Mouse (Mus musculus): Measurements from ENCODE around the gene Sass6. TPM values are rescaled to one million over a fixed set of nuclear protein-coding genes. Genes with fewer than 3 reads are reported as not detected.

The Sass6 gene
- total and polyA plus RNA-seq, 3 experiments = 10.0 to 23.1 (median 12.4) TPM

DNA sequence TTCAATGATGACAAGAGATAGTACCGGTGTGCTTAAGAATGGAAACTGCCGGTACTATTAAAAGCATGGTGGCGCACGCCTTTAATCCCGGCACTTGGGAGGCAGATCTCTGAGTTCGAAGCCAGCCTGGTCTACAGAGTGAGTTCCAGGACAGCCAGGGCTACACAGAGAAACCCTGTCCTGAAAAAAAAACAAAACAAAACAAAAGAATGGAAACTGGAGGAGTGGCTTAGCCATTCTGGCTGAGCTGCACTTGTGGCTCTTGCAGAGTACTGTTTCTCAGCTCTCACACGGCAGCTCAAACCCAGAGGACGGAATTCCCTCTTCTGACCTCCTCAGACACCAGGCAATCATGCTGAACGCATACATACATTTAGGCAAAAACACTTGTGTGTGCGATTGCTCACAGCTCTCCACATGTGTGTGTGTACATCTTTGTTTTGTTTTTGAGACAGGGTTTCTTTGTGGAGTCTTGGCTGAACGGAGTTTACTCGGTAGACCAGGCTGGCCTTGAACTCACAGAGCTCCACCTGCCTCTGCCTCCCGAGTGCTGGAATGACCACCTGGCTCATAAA is 65.2 kb downstream of the Sass6 start:
- Histone ChIP-seq H3K9me3 (replicated peaks; ENCODE audit: low read length) (no peaks in the 10 kb centered on the region), H3K36me3 (replicated peaks in 1 of 2; ENCODE audit: control insufficient read depth in 1 of 2, insufficient read depth in 1 of 2, low read length in 1 of 2) (peaks cover 0 to 3% of the 10 kb centered on the region in 2 experiments), H3K27ac (ENCODE audit: insufficient read depth, low read depth) (peak overlapping the region; percentile 28; the same call in 1 of the 2 replicates), H3K27me3 (replicated peaks) (no peaks in the 10 kb centered on the region), H3K9ac (ENCODE audit: insufficient read depth, low read depth) (peak overlapping the region; percentile 92), H3K4me3 (replicated peaks in 1 of 3; ENCODE audit: low read depth in 2 of 3, low read length in 2 of 3, poor library complexity in 1 of 3) (peak overlapping the region; percentile 30 to 76 (median 54)), H3K79me2 (replicated peaks; ENCODE audit: control insufficient read depth, extremely low read depth, insufficient read depth, poor library complexity, severe bottlenecking) (peaks cover 67% of the 10 kb centered on the region), H3K4me1 (ENCODE audit: control insufficient read depth in 1 of 2, insufficient read depth in 2 of 2) (peaks cover 8 to 67% of the 10 kb centered on the region in 2 experiments; a peak in 3 of 4 replicates), H3K4me2 (ENCODE audit: insufficient read depth, low read depth, poor library complexity, severe bottlenecking) (peak overlapping the region; percentile 98)
- TF ChIP-seq TBP (conservative IDR thresholded peaks at IDR 0.05; ENCODE audit: low read depth, low read length) (no peak), MYC (IDR thresholded peaks at IDR 0.05; ENCODE audit: low read depth, low read length) (0 out of 2 replicates have a peak, but pooled peaks have one; percentile 6)
- no peak for DNase-seq (ENCODE audit: extremely low read depth)
- dilution Hi-C loops (cut with MboI; ENCODE audit: extremely low pct_ligation_motif_present, extremely low pct_unique_long_range_greater_than_20kb, low sequenced_read_pairs) (no loop called here), in situ Hi-C loops (cut with MboI; ENCODE audit: low pct_ligation_motif_present, low pct_unique_long_range_greater_than_20kb, low sequenced_read_pairs) (no loop called here)

- in situ Hi-C loops (cut with MboI; ENCODE audit: low pct_ligation_motif_present, low pct_unique_long_range_greater_than_20kb, low sequenced_read_pairs) (no loop called here), dilution Hi-C loops (cut with MboI; ENCODE audit: extremely low pct_ligation_motif_present, extremely low pct_unique_long_range_greater_than_20kb, low sequenced_read_pairs) (no loop called here)
- Histone ChIP-seq H3K4me1 (ENCODE audit: control insufficient read depth in 1 of 2, insufficient read depth in 2 of 2) (peaks cover 4 to 53% of the 10 kb centered on the region in 2 experiments; a peak in 3 of 4 replicates), H3K9ac (ENCODE audit: insufficient read depth, low read depth) (peak overlapping the region; percentile 92), H3K27me3 (replicated peaks) (no peaks in the 10 kb centered on the region), H3K27ac (ENCODE audit: insufficient read depth, low read depth) (peak overlapping the region; percentile 60), H3K4me2 (ENCODE audit: insufficient read depth, low read depth, poor library complexity, severe bottlenecking) (peak overlapping the region; percentile 86), H3K36me3 (replicated peaks in 1 of 2; ENCODE audit: control insufficient read depth in 1 of 2, insufficient read depth in 1 of 2, low read length in 1 of 2) (peaks cover 0 to 2% of the 10 kb centered on the region in 2 experiments), H3K9me3 (replicated peaks; ENCODE audit: low read length) (no peaks in the 10 kb centered on the region), H3K4me3 (replicated peaks in 1 of 3; ENCODE audit: low read depth in 2 of 3, low read length in 2 of 3, poor library complexity in 1 of 3) (peak overlapping the region; percentile 76 to 97 (median 95)), H3K79me2 (replicated peaks; ENCODE audit: control insufficient read depth, extremely low read depth, insufficient read depth, poor library complexity, severe bottlenecking) (peaks cover 54% of the 10 kb centered on the region)
- no peak for DNase-seq (ENCODE audit: extremely low read depth)
- TF ChIP-seq NRF1 (IDR thresholded peaks at IDR 0.05; ENCODE audit: low read depth, low read length) (no peak), MXI1 (IDR thresholded peaks at IDR 0.05; ENCODE audit: low read depth, low read length) (0 out of 2 replicates have a peak, but pooled peaks have one; percentile 6), HCFC1 (IDR thresholded peaks at IDR 0.05; ENCODE audit: low read depth, low read length) (no peak), JUN (IDR thresholded peaks at IDR 0.05; ENCODE audit: insufficient read depth, low read depth, low read length) (no peak), PAX5 (IDR thresholded peaks at IDR 0.05; ENCODE audit: low read length) (no peak), MEF2A (IDR thresholded peaks at IDR 0.05; ENCODE audit: borderline replicate concordance, low read depth, low read length) (no peak), USF1 (IDR thresholded peaks at IDR 0.05; ENCODE audit: low read depth, low read length) (no peak), ZC3H11A (IDR thresholded peaks at IDR 0.05; ENCODE audit: low read depth, low read length) (no peak), MAX (IDR thresholded peaks at IDR 0.05; ENCODE audit: low read length) (no peak), ZMIZ1 (IDR thresholded peaks at IDR 0.05; ENCODE audit: low read depth, low read length) (no peak), POLR2AphosphoS2 (IDR thresholded peaks at IDR 0.05; ENCODE audit: low read depth, low read length) (no peak), ELF1 (IDR thresholded peaks at IDR 0.05; ENCODE audit: low read depth, low read length) (no peak), MAFK (IDR thresholded peaks at IDR 0.05; ENCODE audit: insufficient replicate concordance, low read length) (no peak), CHD1 (IDR thresholded peaks at IDR 0.05; ENCODE audit: low read depth, low read length) (peak; percentile 76), MYC (IDR thresholded peaks at IDR 0.05; ENCODE audit: low read depth, low read length) (no peak), UBTF (IDR thresholded peaks at IDR 0.05; ENCODE audit: low read depth, low read length) (no peak), USF2 (conservative IDR thresholded peaks at IDR 0.05; ENCODE audit: low read depth, low read length) (no peak)
Observed at GRCm38 (mm10) chr3:116661288-116661869, 66.6 kb downstream of the Sass6 start.
